Mouse (Mus musculus): Measurements from ENCODE around the gene Ttll6. TPM values are rescaled to one million over a fixed set of nuclear protein-coding genes. Genes with fewer than 3 reads are reported as not detected.

Gene Ttll6
- total and polyA plus RNA-seq, 2 experiments from 2014 or later: 0.23 to 0.52 TPM

GRCm38 (mm10) chr11:96124052-96124914 lies 9.3 kb upstream of the Ttll6 start:
- peak overlapping the region; percentile 80 for H3K4me2 ChIP-seq (ENCODE audit: low read depth, low read length)
- TF ChIP-seq CTCF (IDR thresholded peaks at IDR 0.05; ENCODE audit: low read depth): no peak
- H3K9ac ChIP-seq (replicated peaks; ENCODE audit: low read length): 0 out of 2 replicates have a peak overlapping the region, but pooled peaks have one; percentile 30
- peak overlapping the region; percentile 40 for H3K4me3 ChIP-seq (ENCODE audit: low read length)
- H3K36me3 ChIP-seq (ENCODE audit: insufficient read depth, low read length): no peaks in the 10 kb centered on the region
- peak; percentile 46 for DNase-seq (ENCODE audit: low spot score)
- H3K4me1 ChIP-seq (ENCODE audit: insufficient read depth, low read length): peaks cover 5% of the 10 kb centered on the region
- no peak for ATAC-seq
- no peak overlapping the region for H3K27ac ChIP-seq
- H3K27me3 ChIP-seq (ENCODE audit: insufficient read depth, low read length): peaks cover 12% of the 10 kb centered on the region; the same call in 1 of the 2 replicates
- 1% methylated on average over 45 of the region's 45 CpGs for WGBS
- H3K9me3 ChIP-seq (ENCODE audit: low read length): no peaks in the 10 kb centered on the region

GRCm38 (mm10) chr11:96130606-96131005 lies 3.0 kb upstream of the Ttll6 start:
- TF ChIP-seq CTCF (IDR thresholded peaks at IDR 0.05; ENCODE audit: low read depth): no peak
- H3K9me3 ChIP-seq (ENCODE audit: low read length): no peaks in the 10 kb centered on the region
- no peak overlapping the region for H3K4me3 ChIP-seq (ENCODE audit: low read length)
- ATAC-seq (no peak), DNase-seq (ENCODE audit: low spot score) (no peak)
- 69% methylated on average over 10 of the region's 10 CpGs for WGBS
- H3K4me1 ChIP-seq (ENCODE audit: insufficient read depth, low read length): no peaks in the 10 kb centered on the region; the same call in 1 of the 2 replicates
- H3K36me3 ChIP-seq (ENCODE audit: insufficient read depth, low read length): no peaks in the 10 kb centered on the region
- H3K9ac ChIP-seq (replicated peaks; ENCODE audit: low read length): no peak overlapping the region
- no peak overlapping the region for H3K4me2 ChIP-seq (ENCODE audit: low read depth, low read length)
- H3K27me3 ChIP-seq (ENCODE audit: insufficient read depth, low read length): no peaks in the 10 kb centered on the region
- no peak overlapping the region for H3K27ac ChIP-seq

GRCm38 (mm10) chr11:96135847-96136246 lies 2.3 kb downstream of the Ttll6 start:
- no peak for ATAC-seq
- TF ChIP-seq CTCF (IDR thresholded peaks at IDR 0.05; ENCODE audit: low read depth): no peak
- H3K4me1 ChIP-seq (ENCODE audit: insufficient read depth, low read length): no peaks in the 10 kb centered on the region; the same call in 1 of the 2 replicates
- no peak for DNase-seq (ENCODE audit: low spot score)
- no peaks in the 10 kb centered on the region for H3K9me3 ChIP-seq (ENCODE audit: low read length)
- H3K4me3 ChIP-seq (ENCODE audit: low read length): no peak overlapping the region
- no peak overlapping the region for H3K9ac ChIP-seq (replicated peaks; ENCODE audit: low read length)
- H3K27ac ChIP-seq: no peak overlapping the region
- 87% methylated on average over 8 of the region's 8 CpGs for WGBS
- H3K27me3 ChIP-seq (ENCODE audit: insufficient read depth, low read length): no peaks in the 10 kb centered on the region
- H3K36me3 ChIP-seq (ENCODE audit: insufficient read depth, low read length): no peaks in the 10 kb centered on the region
- no peak overlapping the region for H3K4me2 ChIP-seq (ENCODE audit: low read depth, low read length)

- H3K4me2 ChIP-seq (ENCODE audit: low read depth, low read length): no peak overlapping the region
- no peak overlapping the region for H3K27ac ChIP-seq
- ATAC-seq (no peak), DNase-seq (ENCODE audit: low spot score) (no peak)
- TF ChIP-seq CTCF (IDR thresholded peaks at IDR 0.05; ENCODE audit: low read depth): no peak
- no peaks in the 10 kb centered on the region for H3K4me1 ChIP-seq (ENCODE audit: insufficient read depth, low read length)
- H3K36me3 ChIP-seq (ENCODE audit: insufficient read depth, low read length): no peaks in the 10 kb centered on the region
- H3K4me3 ChIP-seq (ENCODE audit: low read length): no peak overlapping the region
- peaks cover 11% of the 10 kb centered on the region; the same call in 1 of the 2 replicates for H3K27me3 ChIP-seq (ENCODE audit: insufficient read depth, low read length)
- H3K9me3 ChIP-seq (ENCODE audit: low read length): no peaks in the 10 kb centered on the region
- H3K9ac ChIP-seq (replicated peaks; ENCODE audit: low read length): no peak overlapping the region
- WGBS: 35% methylated on average over 4 of the region's 4 CpGs
These were observed 7.2 kb downstream of the Ttll6 start for GRCm38 (mm10) chr11:96140726-96141175.

- no peak for ATAC-seq
- Histone ChIP-seq H3K4me2 (ENCODE audit: low read depth, low read length) (no peak overlapping the region), H3K9ac (replicated peaks; ENCODE audit: low read length) (no peak overlapping the region), H3K4me3 (ENCODE audit: low read length) (no peak overlapping the region), H3K27me3 (ENCODE audit: insufficient read depth, low read length) (peaks cover 26% of the 10 kb centered on the region), H3K9me3 (ENCODE audit: low read length) (no peaks in the 10 kb centered on the region), H3K4me1 (ENCODE audit: insufficient read depth, low read length) (no peaks in the 10 kb centered on the region), H3K27ac (no peak overlapping the region), H3K36me3 (ENCODE audit: insufficient read depth, low read length) (no peaks in the 10 kb centered on the region)
- no peak for DNase-seq (ENCODE audit: low spot score)
- WGBS: 49% methylated on average over 4 of the region's 4 CpGs
- TF ChIP-seq CTCF (IDR thresholded peaks at IDR 0.05; ENCODE audit: low read depth): no peak
These were observed 10.2 kb downstream of the Ttll6 start for GRCm38 (mm10) chr11:96143766-96144165.

GRCm38 (mm10) chr11:96145622-96146270 lies 12.2 kb downstream of the Ttll6 start:
- DNase-seq (ENCODE audit: low spot score) (peak; percentile 83), ATAC-seq (peak; percentile 70; the same call in 1 of the 2 replicates)
- no peak overlapping the region for H3K9ac ChIP-seq (replicated peaks; ENCODE audit: low read length)
- peaks cover 26% of the 10 kb centered on the region for H3K27me3 ChIP-seq (ENCODE audit: insufficient read depth, low read length)
- 5% methylated on average over 15 of the region's 15 CpGs for WGBS
- peak overlapping the region; percentile 20; the same call in 1 of the 2 replicates for H3K4me2 ChIP-seq (ENCODE audit: low read depth, low read length)
- no peaks in the 10 kb centered on the region for H3K36me3 ChIP-seq (ENCODE audit: insufficient read depth, low read length)
- H3K4me3 ChIP-seq (ENCODE audit: low read length): no peak overlapping the region
- no peaks in the 10 kb centered on the region for H3K9me3 ChIP-seq (ENCODE audit: low read length)
- H3K27ac ChIP-seq: no peak overlapping the region
- peak; percentile 89 for TF ChIP-seq CTCF (IDR thresholded peaks at IDR 0.05; ENCODE audit: low read depth)
- H3K4me1 ChIP-seq (ENCODE audit: insufficient read depth, low read length): no peaks in the 10 kb centered on the region

Data from hindbrain, postnatal 0 days (tissue).